Mouse (Mus musculus): Measurements from ENCODE around the gene Fas.

DNA sequence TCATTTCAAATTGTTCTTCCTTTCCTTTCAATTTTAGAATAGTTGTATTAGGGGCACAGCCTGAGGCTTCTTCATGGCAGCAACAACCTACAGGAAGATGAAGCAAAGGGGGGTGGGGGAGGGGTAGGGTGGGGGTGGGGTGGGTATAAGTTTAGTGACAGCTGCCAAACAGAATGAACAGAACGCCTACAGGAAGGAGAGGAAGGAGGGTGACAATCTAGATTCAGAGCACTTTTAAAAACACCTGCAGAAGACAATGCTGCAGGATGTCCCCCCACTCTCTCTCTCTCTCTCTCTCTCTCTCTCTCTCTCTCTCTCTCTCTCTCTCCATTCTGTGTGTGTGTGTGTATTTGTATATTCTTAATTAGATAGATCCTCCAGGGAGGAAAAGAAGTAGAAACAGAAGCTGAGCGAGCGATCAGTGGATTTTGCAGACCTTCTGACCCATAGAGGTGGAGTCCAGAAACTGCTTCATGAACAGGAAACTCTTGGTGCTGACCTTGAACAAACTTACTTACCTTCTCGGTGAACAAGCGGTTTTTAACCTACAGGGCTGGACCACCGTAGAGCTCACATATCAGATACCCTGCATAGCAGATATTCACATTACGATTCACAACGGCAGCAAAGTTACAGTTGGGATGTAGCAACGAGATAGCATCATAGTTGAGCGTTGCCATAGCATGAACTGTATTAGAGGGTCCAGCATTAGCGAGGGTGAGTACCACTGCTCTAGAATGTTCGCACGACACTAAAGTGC is 2.6 kb upstream of the Fas start:
- TF ChIP-seq POLR2A (IDR thresholded peaks at IDR 0.05; ENCODE audit: insufficient read depth, low read depth, low read length) (no peak), CTCF (IDR thresholded peaks at IDR 0.05) (no peak)
